Mouse (Mus musculus) lung, adult 2 months (tissue): ENCODE data around the gene Slamf6. TPM values are rescaled to one million over a fixed set of nuclear protein-coding genes. Genes with fewer than 3 reads are reported as not detected.
"Not testable (repeated sequence)": the region's sequence is repeated elsewhere in the genome, so short reads cannot be mapped to it uniquely, and the experiment has no call there.

Experiments
- DNase-seq: peaks from one replicate; pipeline ENCODE4 v3.0.0; 2022
- H3K4me1 ChIP-seq: fragments of 200-500 bp; 2 replicates; pipeline ENCODE4 v1.6.1; 2011; ENCODE audit warnings: low read length; ENCODE audit not compliant: control insufficient read depth, insufficient read depth
- H3K4me3 ChIP-seq: fragments of 200-500 bp; replicated peaks from 2 replicates; pipeline ENCODE3; 2011; ENCODE audit warnings: low read depth, mild to moderate bottlenecking, control low read depth, low read length; ENCODE audit errors: extremely low read depth
- CTCF ChIP-seq: fragments of 200-500 bp; IDR thresholded peaks from 2 replicates; pipeline ENCODE4 v1.5.1; 2011; ENCODE audit warnings: mild to moderate bottlenecking, low read length, control low read depth; ENCODE audit not compliant: insufficient read depth
- POLR2A ChIP-seq: fragments of 200-500 bp; IDR thresholded peaks from 2 replicates; pipeline ENCODE4 v1.6.1; 2011; ENCODE audit warnings: low read depth, mild to moderate bottlenecking, control low read depth, low read length, borderline replicate concordance; ENCODE audit errors: extremely low read depth
- WGBS: fragments of 180-500 bp; shearing (Covaris S2); methylation state at CpG from one replicate; pipeline ENCODE4 v1.1.7; 2018; 5-methylcytosine and 5-hydroxymethylcytosine counted together
- polyA plus RNA-seq: library from polyadenylated mRNA; depleted of rRNA; stranded (reverse); fragments of >200 nt; gene quantifications from 2 replicates; pipeline ENCODE4 v1.2.3, GENCODE M21; 2012

The Slamf6 gene
- polyA plus RNA-seq, 1 experiment = 2.5 TPM

DNA sequence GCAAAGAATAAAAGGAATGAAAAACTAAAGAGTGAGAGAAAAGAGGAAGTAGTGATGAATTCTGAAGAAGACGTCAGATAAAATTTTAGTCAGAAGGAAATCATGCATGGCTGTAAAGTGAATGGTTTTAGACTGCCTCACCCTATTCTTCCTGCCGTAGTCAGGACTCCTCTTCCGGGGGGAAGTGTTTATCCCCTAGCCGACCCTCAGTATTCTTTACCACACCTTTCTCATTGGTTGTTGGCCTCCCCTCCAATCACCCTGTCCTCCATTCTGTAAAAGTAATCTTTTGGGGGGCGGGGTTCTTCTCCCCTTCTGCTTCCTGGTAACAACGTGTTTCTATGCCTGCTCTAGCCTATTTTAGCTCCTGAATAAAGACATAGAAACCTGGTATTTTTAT lies 37.8 kb downstream of the Slamf6 start:
- TF ChIP-seq CTCF (no peak), POLR2A (no peak)
- H3K4me1 ChIP-seq = no peaks in the 10 kb centered on the region; the same call in 1 of the 2 replicates
- DNase-seq = no peak
- no peak overlapping the region for H3K4me3 ChIP-seq
- 57% methylated on average over 6 of the region's 6 CpGs for WGBS

DNA sequence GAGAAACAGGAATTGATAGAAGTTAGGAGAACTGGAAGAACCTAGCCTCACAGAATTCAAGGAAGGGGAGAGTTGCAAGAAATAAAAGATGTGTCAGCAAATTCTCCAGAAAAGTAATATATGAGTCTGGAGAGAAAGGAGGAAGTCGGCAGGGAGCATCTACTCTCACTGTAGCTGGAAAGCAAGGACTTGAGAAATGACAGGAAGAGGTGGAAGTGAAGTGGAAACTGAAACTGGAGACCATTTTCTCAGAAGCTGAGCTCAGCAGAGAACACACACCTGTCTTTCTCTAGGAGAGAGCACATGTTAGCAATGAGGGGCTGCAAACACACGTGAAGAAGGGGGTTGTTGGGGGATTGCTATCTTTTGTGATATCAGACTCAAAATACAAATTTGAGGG lies 40.1 kb downstream of the Slamf6 start:
- Histone ChIP-seq H3K4me3 (no peak overlapping the region), H3K4me1 (no peaks in the 10 kb centered on the region; the same call in 1 of the 2 replicates)
- 40% methylated on average over 2 of the region's 2 CpGs for WGBS
- no peak for TF ChIP-seq POLR2A
- DNase-seq = no peak

DNA sequence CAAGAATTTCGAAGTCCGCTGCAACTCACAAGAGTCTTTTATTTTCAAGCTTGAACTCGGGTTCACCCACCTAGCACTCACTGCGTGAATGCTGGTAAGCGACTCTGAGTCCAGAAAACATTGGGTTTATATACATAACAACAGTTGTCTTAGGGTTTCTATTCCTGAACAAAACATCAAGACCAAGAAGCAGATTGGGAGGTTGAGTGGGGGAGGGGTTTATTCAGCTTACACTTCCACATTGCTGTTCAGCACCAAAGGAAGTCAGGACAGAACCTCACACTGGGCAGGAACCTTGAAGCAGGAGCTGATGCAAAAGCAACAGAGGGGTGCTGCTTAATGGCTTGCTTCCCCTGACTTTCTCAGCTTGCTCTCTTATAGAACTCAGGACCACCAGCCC lies 43.4 kb downstream of the Slamf6 start:
- H3K4me1 ChIP-seq = no peaks in the 10 kb centered on the region; the same call in 1 of the 2 replicates
- TF ChIP-seq POLR2A (no peak), CTCF (no peak)
- 94% methylated on average over 5 of the region's 5 CpGs for WGBS

DNA sequence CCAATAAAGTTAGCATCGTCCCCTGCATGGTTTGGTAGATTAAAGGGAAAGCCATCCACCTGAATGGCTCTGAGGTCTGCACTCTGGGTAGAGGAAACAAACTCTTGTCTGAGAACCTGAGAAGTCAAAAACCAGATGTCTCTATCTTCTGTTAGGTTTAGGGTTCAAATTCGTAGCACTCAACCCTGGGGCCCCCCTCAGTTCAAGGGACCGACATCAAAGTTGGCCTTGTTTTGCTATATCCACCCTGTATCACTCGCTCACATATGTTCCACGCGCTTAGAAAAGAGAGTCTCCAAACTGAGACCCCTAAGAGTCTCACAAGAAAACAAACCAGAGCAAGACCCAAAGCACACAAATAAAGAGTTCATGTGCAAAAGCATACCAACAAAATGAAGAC lies 44.4 kb downstream of the Slamf6 start:
- no peak overlapping the region for H3K4me3 ChIP-seq
- DNase-seq = no peak
- TF ChIP-seq CTCF = no peak
- TF ChIP-seq POLR2A = no peak
- no peaks in the 10 kb centered on the region; the same call in 1 of the 2 replicates for H3K4me1 ChIP-seq
- 63% methylated on average over 6 of the region's 6 CpGs for WGBS

More for the DNA sequence above, 43.4 kb downstream of the Slamf6 start:
- DNase-seq = no peak
- H3K4me3 ChIP-seq = no peak overlapping the region

DNA sequence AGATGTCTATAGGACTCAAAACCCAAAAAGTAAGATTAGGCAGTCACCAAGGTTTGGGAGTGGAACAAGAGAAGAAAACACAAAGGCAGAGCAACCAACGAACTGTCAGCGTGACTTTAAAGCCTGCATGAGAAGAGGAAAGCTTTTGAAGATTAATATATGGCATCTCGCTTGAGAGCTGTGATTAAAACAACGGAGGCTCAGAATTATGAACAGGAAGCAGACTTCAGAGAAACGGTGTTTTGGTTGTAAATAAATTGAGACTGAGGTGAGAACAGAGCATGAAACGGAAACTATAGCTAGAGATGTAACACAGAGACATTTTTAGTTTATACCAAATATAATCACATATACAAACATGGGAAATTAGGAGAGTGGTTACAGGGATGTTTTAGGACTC lies 46.3 kb downstream of the Slamf6 start:
- 42% methylated on average over 6 of the region's 6 CpGs for WGBS
- H3K4me3 ChIP-seq = no peak overlapping the region
- no peak for TF ChIP-seq CTCF
- TF ChIP-seq POLR2A = no peak
- no peaks in the 10 kb centered on the region for H3K4me1 ChIP-seq
- no peak for DNase-seq

DNA sequence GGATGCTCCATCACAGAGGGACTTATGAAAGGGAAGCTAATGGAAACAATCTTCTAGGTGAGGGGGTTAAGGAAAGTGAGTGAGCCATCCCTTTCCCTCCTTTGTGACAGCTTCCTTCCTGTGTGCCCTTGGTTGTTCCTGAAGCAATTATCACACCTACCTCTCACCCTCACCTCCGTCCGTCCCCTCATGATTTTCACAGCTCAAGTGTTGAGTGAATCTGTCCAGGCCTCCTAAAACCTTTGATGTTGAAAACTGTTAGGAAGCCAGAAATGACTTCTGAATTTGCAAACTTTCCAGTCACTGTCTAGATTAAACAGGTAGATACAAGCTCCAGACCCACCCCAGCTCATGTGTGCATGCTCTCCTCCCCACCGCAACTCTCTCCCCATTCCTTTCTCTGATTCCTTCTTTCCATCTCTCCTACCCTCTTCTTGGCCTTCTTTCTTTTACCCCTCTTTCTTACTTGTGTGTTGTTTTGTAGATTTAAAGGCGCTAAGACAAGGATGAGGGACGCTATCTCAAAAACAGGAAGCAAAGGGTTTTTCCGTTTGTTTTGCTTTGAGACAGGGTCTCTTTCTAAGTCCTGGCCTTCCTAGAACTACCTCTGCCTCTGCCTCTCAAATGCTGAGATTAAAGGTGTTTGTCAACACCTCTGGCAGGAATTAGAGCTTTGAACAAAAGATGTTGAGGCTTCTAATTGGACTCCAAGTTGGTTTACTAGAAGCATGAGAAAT lies 48.9 kb downstream of the Slamf6 start:
- H3K4me1 ChIP-seq = no peaks in the 10 kb centered on the region
- WGBS = 53% methylated on average over 6 of the region's 6 CpGs
- TF ChIP-seq CTCF = no peak
- no peak for TF ChIP-seq POLR2A
- no peak for DNase-seq
- H3K4me3 ChIP-seq = no peak overlapping the region

DNA sequence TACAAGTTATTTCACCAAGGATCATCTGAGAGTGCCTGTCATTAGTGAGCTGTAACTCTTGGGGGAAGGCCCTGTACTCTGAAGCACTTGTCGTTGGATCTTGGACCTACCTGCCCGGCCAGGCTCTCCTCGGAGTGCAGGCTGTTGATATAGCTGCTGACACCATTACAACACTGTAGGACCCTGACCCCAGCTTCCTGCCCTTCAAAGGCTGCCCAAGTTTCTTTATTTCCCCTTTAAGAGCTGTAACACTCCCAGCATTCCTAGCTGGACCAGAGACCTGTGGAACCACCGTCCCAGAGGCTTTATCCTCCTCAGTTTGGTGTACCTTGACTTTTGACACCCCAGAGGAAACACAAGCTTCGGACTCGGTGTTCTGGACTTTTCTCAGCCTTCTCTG lies 51.9 kb downstream of the Slamf6 start:
- Histone ChIP-seq H3K4me1 (no peaks in the 10 kb centered on the region), H3K4me3 (no peak overlapping the region)
- no peak for DNase-seq
- no peak for TF ChIP-seq CTCF
- no peak for TF ChIP-seq POLR2A
- whole genome bisulfite sequencing = 76% methylated on average over 6 of the region's 6 CpGs

DNA sequence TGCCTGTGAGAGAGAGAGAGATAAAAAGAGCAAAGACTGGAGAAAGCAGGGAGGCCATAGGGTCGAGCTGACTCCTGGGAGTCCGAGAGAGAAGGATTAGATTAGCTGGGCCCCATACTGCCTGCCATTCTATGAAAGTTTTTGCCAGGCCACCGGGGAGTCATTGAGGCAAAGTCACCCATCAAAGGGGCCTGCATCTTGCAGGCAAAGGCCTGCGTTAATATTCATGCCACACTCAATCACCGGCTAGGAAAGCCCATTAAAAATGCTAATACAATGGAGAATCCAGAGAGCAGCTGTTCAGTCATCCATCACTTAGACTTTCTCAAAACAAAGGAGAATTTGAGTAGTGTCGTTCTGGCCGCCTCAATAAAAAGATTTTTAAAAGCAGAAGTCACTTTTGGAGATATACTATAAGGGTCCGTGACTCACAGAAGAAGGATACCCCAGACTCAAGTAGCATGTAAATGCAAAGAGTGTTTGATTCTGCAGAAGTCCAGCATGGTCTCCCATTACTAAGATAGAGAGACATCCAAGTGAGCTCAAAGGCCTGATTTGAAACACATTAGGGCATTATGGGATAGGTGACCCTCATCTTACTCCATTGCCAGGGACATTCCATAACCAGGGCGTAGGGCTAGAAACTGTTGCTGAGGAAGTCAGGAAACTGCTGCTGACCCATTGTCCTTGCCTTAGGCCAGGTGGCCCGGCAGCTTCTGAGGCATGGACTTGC lies 53.7 kb downstream of the Slamf6 start:
- Histone ChIP-seq H3K4me3 (no peak overlapping the region), H3K4me1 (no peaks in the 10 kb centered on the region)
- DNase-seq = no peak
- WGBS = 59% methylated on average over 10 of the region's 10 CpGs
- TF ChIP-seq CTCF (no peak), POLR2A (no peak)

DNA sequence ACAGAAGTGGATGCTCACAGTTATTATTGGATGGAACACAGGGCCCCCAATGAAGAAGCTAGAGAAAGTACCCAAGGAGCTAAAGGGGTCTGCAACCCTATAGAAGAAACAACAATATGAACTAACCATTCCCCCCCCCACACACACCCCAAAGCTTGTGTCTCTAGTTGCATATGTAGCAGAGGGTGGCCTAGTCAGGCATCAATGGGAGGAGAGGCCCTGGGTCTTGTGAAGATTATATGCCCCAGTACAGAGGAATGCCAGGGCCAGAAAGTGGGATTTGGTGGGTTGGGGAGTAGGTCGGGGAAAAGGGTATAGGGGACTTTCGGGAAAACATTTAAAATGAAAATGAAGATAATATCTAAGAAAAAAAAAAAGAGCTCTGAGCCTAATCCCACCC lies 57.0 kb downstream of the Slamf6 start:
- not testable (repeated sequence) for H3K4me1 ChIP-seq, H3K4me3 ChIP-seq, DNase-seq
- 89% methylated on average over 2 of the region's 2 CpGs for WGBS

DNA sequence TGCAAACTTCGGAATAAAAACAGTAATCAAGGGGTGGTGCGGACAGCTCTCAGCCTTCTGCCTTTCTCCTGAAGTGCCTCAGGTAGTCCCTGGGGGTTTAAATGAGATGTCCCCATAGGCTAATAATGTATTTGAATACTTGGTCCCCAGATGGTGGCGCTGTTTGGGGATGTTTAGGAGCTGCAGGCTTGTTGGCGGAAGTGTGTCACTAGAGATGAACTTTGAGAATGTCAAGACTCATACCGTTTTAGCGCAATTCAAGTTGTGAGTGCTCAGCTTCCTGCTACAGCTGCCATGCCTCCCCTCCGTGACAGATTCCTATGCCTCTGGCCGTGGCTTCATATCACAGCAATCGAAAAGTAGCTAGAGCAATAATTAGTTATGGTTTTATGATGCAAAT lies 58.1 kb downstream of the Slamf6 start:
- no peak overlapping the region for H3K4me3 ChIP-seq
- 88% methylated on average over 9 of the region's 9 CpGs for WGBS
- no peak for DNase-seq
- H3K4me1 ChIP-seq = no peaks in the 10 kb centered on the region
- TF ChIP-seq CTCF (no peak), POLR2A (no peak)
